Mouse (Mus musculus) lung, postnatal 36 days (tissue): Measurements from ENCODE around the gene Gm10147.
"Not testable (repeated sequence)": the region's sequence is repeated elsewhere in the genome, so short reads cannot be mapped to it uniquely, and the experiment has no call there.

ENCODE experiments used
- DNase-seq: peaks from one replicate; pipeline ENCODE4 v3.0.0; 2022; ENCODE audit warnings: mixed read lengths

Gm10147 gene

GRCm38 (mm10) chrX:28607742-28608141 lies at the start of gene Gm10147:
Gene Gm10147 (minus strand): TSS chrX:28607842.
- not testable (repeated sequence) for DNase-seq
